Mouse (Mus musculus): ENCODE results near the gene Efna5.

- TF ChIP-seq POLR2A (IDR thresholded peaks at IDR 0.05; ENCODE audit: control insufficient read depth, extremely low read depth, insufficient read depth, low read length, poor library complexity) (no peak), CTCF (IDR thresholded peaks at IDR 0.05; ENCODE audit: borderline replicate concordance, control insufficient read depth, extremely low read depth, insufficient read depth, low read length, poor library complexity) (no peak)
These were observed 163.5 kb downstream of the Efna5 start for GRCm38 (mm10) chr17:62717426-62718131.
